Mouse (Mus musculus): Measurements from ENCODE around the gene Zcchc2.

DNA sequence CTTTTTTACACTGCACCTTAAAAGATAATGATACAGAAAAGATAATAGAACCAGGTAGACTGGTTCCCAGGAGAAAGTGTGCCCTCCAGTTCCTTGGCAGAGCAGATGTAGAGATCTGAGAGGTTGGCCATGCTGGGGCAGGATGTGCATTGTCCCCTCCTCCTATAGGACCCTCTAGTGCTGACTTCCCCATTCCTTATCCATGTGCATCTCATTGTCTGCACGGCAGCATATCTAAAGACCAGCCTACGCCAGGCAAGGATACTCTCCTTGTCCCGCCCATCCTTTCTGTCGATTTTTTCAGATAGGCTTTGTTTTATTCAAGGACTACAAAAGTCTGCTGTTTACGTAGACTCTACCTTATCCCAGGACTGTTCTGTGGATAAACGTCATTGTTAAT lies 26.1 kb downstream of the Zcchc2 start:
- no peak for TF ChIP-seq CTCF (IDR thresholded peaks at IDR 0.05; ENCODE audit: low read depth)
- no peak for TF ChIP-seq EP300 (optimal IDR thresholded peaks at IDR 0.05)
